Mouse (Mus musculus): ENCODE data around the gene Mgat5b.
"Not testable (repeated sequence)": the region's sequence is repeated elsewhere in the genome, so short reads cannot be mapped to it uniquely, and the experiment has no call there.

The Mgat5b gene

GRCm38 (mm10) chr11:116918323-116919185 lies at the start of gene Mgat5b:
Gene Mgat5b (plus strand): TSS chr11:116918863.
- in situ Hi-C loops (cut with MboI), result no loop called here

- in situ Hi-C loops (cut with MboI), result no loop called here
These were observed 49.4 kb upstream of the Mgat5b start for GRCm38 (mm10) chr11:116869223-116869622.

GRCm38 (mm10) chr11:116869641-116870040 lies 49.0 kb upstream of the Mgat5b start:
- in situ Hi-C loops (cut with MboI), result no loop called here

- in situ Hi-C loops (cut with MboI), result no loop called here
These were observed 47.1 kb upstream of the Mgat5b start for GRCm38 (mm10) chr11:116871538-116871937.

- in situ Hi-C loops (cut with MboI), result no loop called here
These were observed 44.7 kb upstream of the Mgat5b start for GRCm38 (mm10) chr11:116873987-116874386.

- in situ Hi-C loops (cut with MboI), result no loop called here
These were observed 40.2 kb upstream of the Mgat5b start for GRCm38 (mm10) chr11:116878454-116878853.

GRCm38 (mm10) chr11:116880839-116881238 lies 37.8 kb upstream of the Mgat5b start:
- in situ Hi-C loops (cut with MboI), result loop anchor here (10.0 kb wide), 1 partner anchor 164 kb away; no protein-coding TSS in a partner anchor

- in situ Hi-C loops (cut with MboI), result loop anchor here (10.0 kb wide), 1 partner anchor 163 kb away; no protein-coding TSS in a partner anchor
These were observed 37.2 kb upstream of the Mgat5b start for GRCm38 (mm10) chr11:116881440-116881839.

GRCm38 (mm10) chr11:116882446-116882845 lies 36.2 kb upstream of the Mgat5b start:
- in situ Hi-C loops (cut with MboI), result loop anchor here (10.0 kb wide), 1 partner anchor 162 kb away; no protein-coding TSS in a partner anchor

- in situ Hi-C loops (cut with MboI), result loop anchor here (10.0 kb wide), 1 partner anchor 161 kb away; no protein-coding TSS in a partner anchor
These were observed 34.6 kb upstream of the Mgat5b start for GRCm38 (mm10) chr11:116884061-116884460.

- in situ Hi-C loops (cut with MboI), result loop anchor here (10.0 kb wide), 1 partner anchor 159 kb away; no protein-coding TSS in a partner anchor
These were observed 33.1 kb upstream of the Mgat5b start for GRCm38 (mm10) chr11:116885275-116886151.

GRCm38 (mm10) chr11:116887136-116887535 lies 31.5 kb upstream of the Mgat5b start:
- in situ Hi-C loops (cut with MboI), result loop anchor here (10.0 kb wide), 1 partner anchor 158 kb away; no protein-coding TSS in a partner anchor

GRCm38 (mm10) chr11:116893532-116894442 lies 24.9 kb upstream of the Mgat5b start:
- in situ Hi-C loops (cut with MboI), result no loop called here

- in situ Hi-C loops (cut with MboI), result no loop called here
These were observed 23.3 kb upstream of the Mgat5b start for GRCm38 (mm10) chr11:116895402-116895801.

GRCm38 (mm10) chr11:116899247-116899646 lies 19.4 kb upstream of the Mgat5b start:
- in situ Hi-C loops (cut with MboI), result no loop called here

- in situ Hi-C loops (cut with MboI), result not testable (repeated sequence)
These were observed 16.1 kb upstream of the Mgat5b start for GRCm38 (mm10) chr11:116902588-116902987.

- in situ Hi-C loops (cut with MboI), result no loop called here
These were observed 12.8 kb upstream of the Mgat5b start for GRCm38 (mm10) chr11:116905741-116906456.

GRCm38 (mm10) chr11:116913573-116913972 lies 5.1 kb upstream of the Mgat5b start:
- in situ Hi-C loops (cut with MboI), result no loop called here

GRCm38 (mm10) chr11:116914267-116914885 lies 4.3 kb upstream of the Mgat5b start:
- in situ Hi-C loops (cut with MboI), result no loop called here

GRCm38 (mm10) chr11:116915241-116915640 lies 3.4 kb upstream of the Mgat5b start:
- in situ Hi-C loops (cut with MboI), result no loop called here
